Mouse (Mus musculus) CH12.LX (cell line): ENCODE data around the gene Opcml. TPM values are rescaled to one million over a fixed set of nuclear protein-coding genes. Genes with fewer than 3 reads are reported as not detected.

Experiments
- DNase-seq: peaks from one replicate; pipeline ENCODE4 v3.0.0-alpha.2; 2013; ENCODE audit errors: extremely low read depth
- H3K27ac ChIP-seq: 2 replicates; pipeline ENCODE4 v1.5.1; 2012; ENCODE audit warnings: low read depth, mild to moderate bottlenecking, control low read depth, moderate library complexity; ENCODE audit not compliant: insufficient read depth
- H3K27me3 ChIP-seq: replicated peaks from 2 replicates; pipeline ENCODE3; 2012; ENCODE audit warnings: inconsistent platforms
- H3K36me3 ChIP-seq, 2 experiments: replicated peaks in 1 of 2; 2 replicates each; pipeline versions ENCODE3 to v1.6.1; 2012; ENCODE audit warnings: inconsistent platforms in 1 of 2, low read length in 1 of 2, mild to moderate bottlenecking in 1 of 2, mixed read lengths in 1 of 2, moderate library complexity in 1 of 2; ENCODE audit not compliant: control insufficient read depth in 1 of 2, insufficient read depth in 1 of 2
- H3K4me1 ChIP-seq, 2 experiments: 2 replicates each; pipeline ENCODE4 v1.6.1; 2012; ENCODE audit warnings: inconsistent platforms in 1 of 2, moderate library complexity in 1 of 2; ENCODE audit not compliant: insufficient read depth in 2 of 2, control insufficient read depth in 1 of 2
- H3K4me2 ChIP-seq: 2 replicates; pipeline ENCODE4 v1.6.1; 2012; ENCODE audit warnings: low read depth, mild to moderate bottlenecking, control low read depth; ENCODE audit not compliant: poor library complexity, insufficient read depth, severe bottlenecking
- H3K4me3 ChIP-seq, 3 experiments: fragments of 150-350 bp in 1 of 3; sonication (generic) in 1 of 3; replicated peaks in 1 of 3; 2 replicates each; pipeline versions ENCODE3 to v1.5.1; 2011 to 2012; ENCODE audit warnings: low read depth in 2 of 3, low read length in 2 of 3, mild to moderate bottlenecking in 2 of 3, moderate library complexity in 2 of 3, control low read depth in 1 of 3, improper control_type of control experiment in 1 of 3, inconsistent platforms in 1 of 3, mixed read lengths in 1 of 3; ENCODE audit not compliant: poor library complexity in 1 of 3
- H3K79me2 ChIP-seq: replicated peaks from 2 replicates; pipeline ENCODE4 v1.6.1; 2012; ENCODE audit warnings: mild to moderate bottlenecking, moderate library complexity; ENCODE audit not compliant: control insufficient read depth, poor library complexity, insufficient read depth, severe bottlenecking; ENCODE audit errors: extremely low read depth
- H3K9ac ChIP-seq: 2 replicates; pipeline ENCODE4 v1.6.1; 2012; ENCODE audit warnings: low read depth, mild to moderate bottlenecking, control low read depth, moderate library complexity; ENCODE audit not compliant: insufficient read depth
- H3K9me3 ChIP-seq: replicated peaks from 2 replicates; pipeline ENCODE3; 2012; ENCODE audit warnings: low read length, inconsistent platforms, mixed read lengths
- BHLHE40 ChIP-seq: IDR thresholded peaks from 2 replicates; pipeline ENCODE4 v1.6.1; 2011; ENCODE audit warnings: mild to moderate bottlenecking, low read depth, low read length, improper control_type of control experiment
- CHD1 ChIP-seq: IDR thresholded peaks from 2 replicates; pipeline ENCODE4 v1.6.1; 2012; ENCODE audit warnings: low read depth, low read length, improper control_type of control experiment, inconsistent platforms
- CHD2 ChIP-seq: IDR thresholded peaks from 2 replicates; pipeline ENCODE4 v1.6.1; 2011; ENCODE audit warnings: low read length, improper control_type of control experiment
- CTCF ChIP-seq, 2 experiments: IDR thresholded peaks in 1 of 2; conservative IDR thresholded peaks in 1 of 2; 2 replicates each; pipeline ENCODE4 v1.5.1; 2011 to 2012; ENCODE audit warnings: low read depth in 2 of 2, low read length in 2 of 2, improper control_type of control experiment in 1 of 2, inconsistent platforms in 1 of 2, mild to moderate bottlenecking in 1 of 2, moderate library complexity in 1 of 2
- E2F4 ChIP-seq: IDR thresholded peaks from 2 replicates; pipeline ENCODE4 v1.6.1; 2011; ENCODE audit warnings: low read depth, low read length, improper control_type of control experiment; ENCODE audit not compliant: insufficient replicate concordance
- EP300 ChIP-seq: IDR thresholded peaks from 2 replicates; pipeline ENCODE4 v1.6.1; 2011; ENCODE audit warnings: low read length, improper control_type of control experiment
- GABPA ChIP-seq: IDR thresholded peaks from 2 replicates; pipeline ENCODE4 v1.6.1; 2012; ENCODE audit warnings: low read depth, low read length, improper control_type of control experiment, inconsistent platforms; ENCODE audit not compliant: insufficient replicate concordance
- IRF4 ChIP-seq: IDR thresholded peaks from 2 replicates; pipeline ENCODE4 v1.6.1; 2014; ENCODE audit warnings: low read depth, mild to moderate bottlenecking, inconsistent platforms, low read length, improper control_type of control experiment
- KAT2A ChIP-seq: IDR thresholded peaks from 2 replicates; pipeline ENCODE4 v1.6.1; 2012; ENCODE audit warnings: low read length, improper control_type of control experiment, inconsistent platforms; ENCODE audit not compliant: insufficient replicate concordance
- MAFK ChIP-seq: IDR thresholded peaks from 2 replicates; pipeline ENCODE4 v1.6.1; 2011; ENCODE audit warnings: low read length, improper control_type of control experiment; ENCODE audit not compliant: insufficient replicate concordance
- MAX ChIP-seq: IDR thresholded peaks from 2 replicates; pipeline ENCODE4 v1.6.1; 2011; ENCODE audit warnings: low read length, improper control_type of control experiment
- MEF2A ChIP-seq: IDR thresholded peaks from 2 replicates; pipeline ENCODE4 v1.6.1; 2014; ENCODE audit warnings: low read depth, mild to moderate bottlenecking, inconsistent platforms, low read length, improper control_type of control experiment, borderline replicate concordance
- MXI1 ChIP-seq: IDR thresholded peaks from 2 replicates; pipeline ENCODE4 v1.6.1; 2011; ENCODE audit warnings: mild to moderate bottlenecking, low read depth, low read length, improper control_type of control experiment
- MYC ChIP-seq: IDR thresholded peaks from 2 replicates; pipeline ENCODE4 v1.6.1; 2011; ENCODE audit warnings: low read depth, mild to moderate bottlenecking, improper control_type of control experiment, low read length
- NELFE ChIP-seq: IDR thresholded peaks from 2 replicates; pipeline ENCODE4 v1.6.1; 2011; ENCODE audit warnings: low read depth, low read length, improper control_type of control experiment
- PAX5 ChIP-seq: IDR thresholded peaks from 2 replicates; pipeline ENCODE4 v1.6.1; 2012; ENCODE audit warnings: low read length, inconsistent platforms, mixed read lengths
- POLR2A ChIP-seq: IDR thresholded peaks from 2 replicates; pipeline ENCODE4 v1.6.1; 2011; ENCODE audit warnings: low read depth, mild to moderate bottlenecking, improper control_type of control experiment, low read length
- POLR2AphosphoS2 ChIP-seq: IDR thresholded peaks from 2 replicates; pipeline ENCODE4 v1.6.1; 2011; ENCODE audit warnings: low read depth, low read length, improper control_type of control experiment
- SIN3A ChIP-seq: IDR thresholded peaks from 2 replicates; pipeline ENCODE4 v1.6.1; 2012; ENCODE audit warnings: low read length, improper control_type of control experiment, inconsistent platforms
- SMC3 ChIP-seq: IDR thresholded peaks from 2 replicates; pipeline ENCODE4 v1.6.1; 2011; ENCODE audit warnings: low read depth, low read length, improper control_type of control experiment
- TBP ChIP-seq: conservative IDR thresholded peaks from 2 replicates; pipeline ENCODE4 v1.6.1; 2011; ENCODE audit warnings: low read depth, low read length, improper control_type of control experiment
- TCF12 ChIP-seq: IDR thresholded peaks from 2 replicates; pipeline ENCODE4 v1.6.1; 2014; ENCODE audit warnings: low read depth, mild to moderate bottlenecking, inconsistent platforms, low read length, improper control_type of control experiment
- UBTF ChIP-seq: IDR thresholded peaks from 2 replicates; pipeline ENCODE4 v1.6.1; 2012; ENCODE audit warnings: low read depth, mild to moderate bottlenecking, inconsistent platforms, low read length, improper control_type of control experiment, moderate library complexity
- ZC3H11A ChIP-seq: IDR thresholded peaks from 2 replicates; pipeline ENCODE4 v1.6.1; 2012; ENCODE audit warnings: low read depth, mild to moderate bottlenecking, inconsistent platforms, low read length, improper control_type of control experiment
- ZKSCAN1 ChIP-seq: IDR thresholded peaks from 2 replicates; pipeline ENCODE4 v1.6.1; 2012; ENCODE audit warnings: low read depth, inconsistent platforms, low read length, improper control_type of control experiment, borderline replicate concordance
- ZMIZ1 ChIP-seq: IDR thresholded peaks from 2 replicates; pipeline ENCODE4 v1.6.1; 2012; ENCODE audit warnings: low read depth, mild to moderate bottlenecking, inconsistent platforms, low read length, improper control_type of control experiment
- ZNF384 ChIP-seq: IDR thresholded peaks from 2 replicates; pipeline ENCODE4 v1.6.1; 2012; ENCODE audit warnings: low read depth, low read length, improper control_type of control experiment, inconsistent platforms
- dilution Hi-C: fragments of 300-500 bp; cut with MboI; formaldehyde crosslinking; loops from 2 replicates; pipeline ENCODE4 v1.14.3; 2020; ENCODE audit warnings: low sequenced_read_pairs; ENCODE audit not compliant: extremely low pct_unique_long_range_greater_than_20kb, extremely low pct_ligation_motif_present
- in situ Hi-C: fragments of 300-500 bp; cut with MboI; formaldehyde crosslinking; loops from 3 replicates; pipeline ENCODE4 v1.14.3; 2019; ENCODE audit warnings: low sequenced_read_pairs, low pct_ligation_motif_present, low pct_unique_long_range_greater_than_20kb, mixed read lengths
- polyA plus RNA-seq: library from polyadenylated mRNA; unstranded; fragments of >175 nt; gene quantifications from 2 replicates; pipeline ENCODE4 v1.2.1, GENCODE M21; 2012; ENCODE audit warnings: low read depth; ENCODE audit not compliant: insufficient read length
- total RNA-seq, 2 experiments: library from RNA; depleted of rRNA; stranded (reverse); fragments of 300-350 nt in 1 of 2; fragments of >200 nt in 1 of 2; gene quantifications; 2 replicates each; pipeline ENCODE4 v1.2.3; 2012 to 2014

Gene Opcml
- total and polyA plus RNA-seq, 3 experiments = 0.34 to 0.60 TPM; not detected in 1

GRCm38 (mm10) chr9:27814161-27814560, 23.6 kb downstream of the Opcml start:
- H3K9ac ChIP-seq = no peak overlapping the region
- dilution Hi-C loops = no loop called here
- H3K4me3 ChIP-seq = no peak overlapping the region
- DNase-seq = no peak
- TF ChIP-seq ZC3H11A = no peak
- no peak for TF ChIP-seq CHD2
- no peak for TF ChIP-seq IRF4
- no peak for TF ChIP-seq ZMIZ1
- no peak for TF ChIP-seq CHD1
- no peak for TF ChIP-seq SIN3A
- TF ChIP-seq POLR2AphosphoS2 = no peak
- TF ChIP-seq SMC3 = no peak
- TF ChIP-seq BHLHE40 = no peak
- TF ChIP-seq TBP = no peak
- no peak for TF ChIP-seq NELFE
- no peak for TF ChIP-seq CTCF (conservative IDR thresholded peaks at IDR 0.05 in 1 of 2, IDR thresholded peaks at IDR 0.05 in 1 of 2; ENCODE audit: low read depth in 2 of 2, low read length in 2 of 2)
- TF ChIP-seq MAFK = no peak
- TF ChIP-seq EP300 = no peak
- in situ Hi-C loops = no loop called here
- no peaks in the 10 kb centered on the region for H3K9me3 ChIP-seq
- H3K27ac ChIP-seq = no peak overlapping the region
- H3K79me2 ChIP-seq = no peaks in the 10 kb centered on the region
- H3K4me2 ChIP-seq = no peak overlapping the region
- no peaks in the 10 kb centered on the region for H3K4me1 ChIP-seq
- no peaks in the 10 kb centered on the region for H3K36me3 ChIP-seq
- H3K27me3 ChIP-seq = no peaks in the 10 kb centered on the region

- in situ Hi-C loops = no loop called here
- no peaks in the 10 kb centered on the region for H3K9me3 ChIP-seq
- no peak overlapping the region for H3K4me2 ChIP-seq
- no peaks in the 10 kb centered on the region for H3K27me3 ChIP-seq
- no peaks in the 10 kb centered on the region for H3K36me3 ChIP-seq
- dilution Hi-C loops = no loop called here
- no peak for TF ChIP-seq SMC3
- TF ChIP-seq KAT2A = no peak
- TF ChIP-seq POLR2A = no peak
- no peak for TF ChIP-seq TBP
- no peak for TF ChIP-seq E2F4
- no peak for TF ChIP-seq TCF12
- no peak for TF ChIP-seq MEF2A
- no peak for TF ChIP-seq MAX
- no peak for TF ChIP-seq GABPA
- TF ChIP-seq ZNF384 = no peak
- TF ChIP-seq SIN3A = no peak
- no peak for TF ChIP-seq PAX5
- no peak for TF ChIP-seq MYC
- TF ChIP-seq CTCF (conservative IDR thresholded peaks at IDR 0.05 in 1 of 2, IDR thresholded peaks at IDR 0.05 in 1 of 2; ENCODE audit: low read depth in 2 of 2, low read length in 2 of 2) = no peak
- no peak for TF ChIP-seq MXI1
- no peak for TF ChIP-seq UBTF
- no peak for TF ChIP-seq ZKSCAN1
- no peak for TF ChIP-seq MAFK
- H3K27ac ChIP-seq = no peak overlapping the region
- no peak overlapping the region for H3K4me3 ChIP-seq
- no peak for DNase-seq
- H3K4me1 ChIP-seq = no peaks in the 10 kb centered on the region
- no peak overlapping the region for H3K9ac ChIP-seq
- H3K79me2 ChIP-seq = no peaks in the 10 kb centered on the region
These were observed 30.6 kb downstream of the Opcml start for GRCm38 (mm10) chr9:27821197-27821596.
